Comparison of ENCODE assay signal across 10 mouse cellular contexts in the genomic region with DNA sequence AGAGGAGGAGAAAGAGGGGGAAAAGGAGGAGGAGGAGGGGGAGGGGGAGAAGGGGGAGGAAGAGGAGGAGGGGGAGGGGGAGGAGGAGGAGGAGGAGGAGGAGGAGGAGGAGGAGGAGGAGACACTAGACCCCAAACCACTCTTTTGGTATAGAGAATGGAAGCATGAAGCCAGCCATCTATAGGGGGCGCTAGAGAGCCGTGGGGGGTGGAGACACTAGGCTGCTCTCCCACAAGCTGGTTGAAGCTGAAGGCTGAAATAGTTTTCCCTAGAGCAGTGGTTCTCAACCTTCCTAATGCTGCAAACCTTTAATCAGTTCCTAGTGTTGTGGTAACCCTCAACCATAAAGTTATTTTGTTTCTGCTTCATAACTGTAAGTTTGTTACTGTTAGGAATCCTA.
DNase-seq lines count a peak whose midpoint lies in the region; ATAC-seq and TF ChIP-seq lines count a peak whose summit lies in the region.
"Had no signal": no experiment of that assay in that cellular context is flagged by ENCODE, and none has a peak within 500 bp of the region (broad histone marks: within the 10 kb centered on the region; RNA-seq: fewer than 3 reads in every experiment).

No protein-coding gene starts in this region.

- no peak overlapping the region for H3K9ac ChIP-seq in forebrain, embryonic 11.5 days (ENCODE audit: low read length)
- no peak overlapping the region for H3K9ac ChIP-seq in forebrain, embryonic 15.5 days (replicated peaks)
- H3K9ac ChIP-seq in midbrain, embryonic 11.5 days (ENCODE audit: low read length) = no peak overlapping the region
- H3K9ac ChIP-seq in liver, postnatal 0 days (replicated peaks) = no peak overlapping the region

- H3K9me3 ChIP-seq in forebrain, embryonic 11.5 days (ENCODE audit: control insufficient read depth, low read length) = no peaks in the 10 kb centered on the region
- no peaks in the 10 kb centered on the region for H3K9me3 ChIP-seq in forebrain, embryonic 15.5 days
- H3K9me3 ChIP-seq in midbrain, embryonic 10.5 days (replicated peaks) = no peaks in the 10 kb centered on the region
- no peaks in the 10 kb centered on the region for H3K9me3 ChIP-seq in midbrain, embryonic 11.5 days (ENCODE audit: control insufficient read depth, low read length)
- H3K9me3 ChIP-seq in liver, postnatal 0 days (ENCODE audit: low read length) = no peaks in the 10 kb centered on the region

- H3K4me2 ChIP-seq in forebrain, embryonic 11.5 days (ENCODE audit: low read depth, low read length, severe bottlenecking) = no peak overlapping the region
- H3K4me2 ChIP-seq in forebrain, embryonic 15.5 days (replicated peaks) = no peak overlapping the region
- no peak overlapping the region for H3K4me2 ChIP-seq in midbrain, embryonic 11.5 days
- no peak overlapping the region for H3K4me2 ChIP-seq in liver, postnatal 0 days (ENCODE audit: low read depth, low read length)

- TF ChIP-seq EP300 in liver, postnatal 0 days (IDR thresholded peaks at IDR 0.05; ENCODE audit: low read depth) = no peak

- 0 out of 2 replicates have a peak, but pooled peaks cover 2% of the 10 kb centered on the region for H3K4me1 ChIP-seq in forebrain, embryonic 11.5 days (replicated peaks; ENCODE audit: control insufficient read depth, insufficient read depth, low read length)
- H3K4me1 ChIP-seq in forebrain, embryonic 15.5 days = peaks cover 14% of the 10 kb centered on the region
- H3K4me1 ChIP-seq in midbrain, embryonic 10.5 days = peaks cover 35% of the 10 kb centered on the region
- H3K4me1 ChIP-seq in midbrain, embryonic 11.5 days (ENCODE audit: control insufficient read depth, insufficient read depth, low read length) = no peaks in the 10 kb centered on the region
- H3K4me1 ChIP-seq in liver, postnatal 0 days (ENCODE audit: insufficient read depth) = no peaks in the 10 kb centered on the region

- H3K36me3 ChIP-seq in forebrain, embryonic 11.5 days (ENCODE audit: control insufficient read depth, insufficient read depth, low read length) = no peaks in the 10 kb centered on the region
- H3K36me3 ChIP-seq in forebrain, embryonic 15.5 days = no peaks in the 10 kb centered on the region
- H3K36me3 ChIP-seq in midbrain, embryonic 10.5 days = no peaks in the 10 kb centered on the region
- H3K36me3 ChIP-seq in midbrain, embryonic 11.5 days (ENCODE audit: control insufficient read depth, insufficient read depth, low read length) = no peaks in the 10 kb centered on the region
- H3K36me3 ChIP-seq in liver, postnatal 0 days (replicated peaks; ENCODE audit: insufficient read depth, low read length) = no peaks in the 10 kb centered on the region

- WGBS in forebrain, embryonic 11.5 days = 10% methylated on average over 2 of the region's 2 CpGs
- 6% methylated on average over 2 of the region's 2 CpGs for WGBS in forebrain, embryonic 15.5 days
- 11% methylated on average over 2 of the region's 2 CpGs for WGBS in midbrain, embryonic 10.5 days
- 12% methylated on average over 2 of the region's 2 CpGs for WGBS in midbrain, embryonic 11.5 days
- WGBS in liver, postnatal 0 days (ENCODE audit: insufficient replicate concordance) = 3% methylated on average over 2 of the region's 2 CpGs

- TF ChIP-seq CTCF in liver, postnatal 0 days (IDR thresholded peaks at IDR 0.05; ENCODE audit: low read depth) = peak; percentile 59

- DNase-seq in forebrain, embryonic 11.5 days (ENCODE audit: low spot score) = peak; percentile 66
- peak; percentile 40 for DNase-seq in midbrain, embryonic 10.5 days (ENCODE audit: low spot score)
- no peak for DNase-seq in midbrain, embryonic 11.5 days (ENCODE audit: low spot score, missing footprints)
- peak; percentile 34 to 69 for DNase-seq in cerebellum, postnatal 25 days
- DNase-seq in liver, postnatal 0 days = peak; percentile 46
- DNase-seq in urinary bladder, postnatal 25 days (ENCODE audit: low spot score) = no peak

- H3K27ac ChIP-seq in forebrain, embryonic 11.5 days (ENCODE audit: low read depth, low read length) = no peak overlapping the region
- H3K27ac ChIP-seq in forebrain, embryonic 15.5 days (replicated peaks) = no peak overlapping the region
- H3K27ac ChIP-seq in midbrain, embryonic 10.5 days (replicated peaks) = no peak overlapping the region
- no peak overlapping the region for H3K27ac ChIP-seq in midbrain, embryonic 11.5 days (ENCODE audit: low read depth, low read length)
- H3K27ac ChIP-seq in liver, postnatal 0 days (ENCODE audit: low read depth) = no peak overlapping the region
- H3K27ac ChIP-seq: macrophage had no signal

- H3K4me3 ChIP-seq in forebrain, embryonic 11.5 days (ENCODE audit: low read depth, low read length) = no peak overlapping the region
- H3K4me3 ChIP-seq in forebrain, embryonic 15.5 days = no peak overlapping the region
- no peak overlapping the region for H3K4me3 ChIP-seq in midbrain, embryonic 10.5 days
- no peak overlapping the region for H3K4me3 ChIP-seq in midbrain, embryonic 11.5 days (ENCODE audit: low read depth, low read length)
- H3K4me3 ChIP-seq in liver, postnatal 0 days (ENCODE audit: low read depth, low read length) = no peak overlapping the region

- no peak for ATAC-seq in forebrain, embryonic 11.5 days (replicated peaks; ENCODE audit: low FRiP score)
- ATAC-seq in forebrain, embryonic 15.5 days (replicated peaks) = no peak
- ATAC-seq in midbrain, embryonic 11.5 days (ENCODE audit: low FRiP score) = no peak
- no peak for ATAC-seq in liver, postnatal 0 days
- ATAC-seq in erythroblast, adult 5-6 weeks (replicated peaks; ENCODE audit: low FRiP score, poor library complexity, severe bottlenecking) = no peak
- ATAC-seq: Patski had no signal

- H3K27me3 ChIP-seq in forebrain, embryonic 11.5 days (ENCODE audit: control insufficient read depth, insufficient read depth, low read length) = no peaks in the 10 kb centered on the region
- H3K27me3 ChIP-seq in forebrain, embryonic 15.5 days = no peaks in the 10 kb centered on the region; the same call in 1 of the 2 replicates
- peaks cover 2% of the 10 kb centered on the region; the same call in 1 of the 2 replicates for H3K27me3 ChIP-seq in midbrain, embryonic 10.5 days (ENCODE audit: low read depth, poor library complexity, severe bottlenecking)
- H3K27me3 ChIP-seq in midbrain, embryonic 11.5 days (ENCODE audit: control insufficient read depth, insufficient read depth, low read length) = no peaks in the 10 kb centered on the region
- H3K27me3 ChIP-seq in liver, postnatal 0 days (ENCODE audit: insufficient read depth, low read length) = no peaks in the 10 kb centered on the region

Comparison
In these comparisons a context has a peak if more than half of its experiments do, and no peak if none do; other contexts are left out.
1. DNase-seq: peak in forebrain, embryonic 11.5 days (single experiment), midbrain, embryonic 10.5 days (single experiment), cerebellum, postnatal 25 days (2 of 2) and liver, postnatal 0 days (single experiment); none in midbrain, embryonic 11.5 days (single experiment) and urinary bladder, postnatal 25 days (single experiment).